Mouse (Mus musculus): ENCODE results near the gene Sdcbp2. TPM values are rescaled to one million over a fixed set of nuclear protein-coding genes. Genes with fewer than 3 reads are reported as not detected.

The Sdcbp2 gene
- polyA plus RNA-seq, 1 experiment from 2014 or later = 0.34 TPM

- no peak for ATAC-seq (ENCODE audit: insufficient number of reproducible peaks, insufficient read depth, low FRiP score, low TSS enrichment, low read depth)
- Histone ChIP-seq H3K36me3 (no peaks in the 10 kb centered on the region), H3K27ac (no peak overlapping the region), H3K4me2 (no peak overlapping the region), H3K4me1 (replicated peaks) (peaks cover 5% of the 10 kb centered on the region; the same call in 1 of the 2 replicates), H3K9ac (replicated peaks) (no peak overlapping the region), H3K9me3 (no peaks in the 10 kb centered on the region), H3K27me3 (no peaks in the 10 kb centered on the region), H3K4me3 (replicated peaks) (no peak overlapping the region)
- WGBS = 75% methylated on average over 3 of the region's 3 CpGs
Observed at GRCm38 (mm10) chr2:151573667-151574066, 1.2 kb downstream of the Sdcbp2 start.

- Histone ChIP-seq H3K9ac (replicated peaks) (no peak overlapping the region), H3K4me3 (replicated peaks) (no peak overlapping the region), H3K27me3 (no peaks in the 10 kb centered on the region), H3K9me3 (no peaks in the 10 kb centered on the region), H3K4me1 (replicated peaks) (peaks cover 5% of the 10 kb centered on the region; the same call in 1 of the 2 replicates), H3K27ac (no peak overlapping the region), H3K36me3 (no peaks in the 10 kb centered on the region), H3K4me2 (no peak overlapping the region)
- no peak for ATAC-seq (ENCODE audit: insufficient number of reproducible peaks, insufficient read depth, low FRiP score, low TSS enrichment, low read depth)
- WGBS = 72% methylated on average over 5 of the region's 5 CpGs
Observed at GRCm38 (mm10) chr2:151574607-151575006, 2.2 kb downstream of the Sdcbp2 start.

- peak overlapping the region; percentile 64; the same call in 1 of the 2 replicates for H3K27ac ChIP-seq
- peaks cover 5% of the 10 kb centered on the region; the same call in 1 of the 2 replicates for H3K4me1 ChIP-seq (replicated peaks)
- peak overlapping the region; percentile 40; the same call in 1 of the 2 replicates for H3K9ac ChIP-seq (replicated peaks)
- no peaks in the 10 kb centered on the region for H3K36me3 ChIP-seq
- peak overlapping the region; percentile 73 for H3K4me2 ChIP-seq
- 0 out of 2 replicates have a peak, but pooled peaks have one; percentile 30 for ATAC-seq (ENCODE audit: insufficient number of reproducible peaks, insufficient read depth, low FRiP score, low TSS enrichment, low read depth)
- WGBS = 24% methylated on average over 7 of the region's 7 CpGs
- H3K27me3 ChIP-seq = no peaks in the 10 kb centered on the region
- H3K9me3 ChIP-seq = no peaks in the 10 kb centered on the region
- H3K4me3 ChIP-seq (replicated peaks) = peak overlapping the region; percentile 43
Observed at GRCm38 (mm10) chr2:151575119-151575698, 2.8 kb downstream of the Sdcbp2 start.

- H3K27ac ChIP-seq = peak overlapping the region; percentile 64
Observed at GRCm38 (mm10) chr2:151575699-151576389, 3.4 kb downstream of the Sdcbp2 start.

GRCm38 (mm10) chr2:151579183-151579582 lies 6.8 kb downstream of the Sdcbp2 start:
- WGBS = 57% methylated on average over 4 of the region's 4 CpGs
- Histone ChIP-seq H3K27me3 (no peaks in the 10 kb centered on the region), H3K36me3 (no peaks in the 10 kb centered on the region)

More at GRCm38 (mm10) chr2:151575699-151576389, 3.4 kb downstream of the Sdcbp2 start:
- peak overlapping the region; percentile 73 for H3K4me2 ChIP-seq
- ATAC-seq (ENCODE audit: insufficient number of reproducible peaks, insufficient read depth, low FRiP score, low TSS enrichment, low read depth) = peak; percentile 85
- peaks cover 5% of the 10 kb centered on the region; the same call in 1 of the 2 replicates for H3K4me1 ChIP-seq (replicated peaks)
- H3K27me3 ChIP-seq = no peaks in the 10 kb centered on the region
- whole genome bisulfite sequencing = 1% methylated on average over 38 of the region's 38 CpGs
- H3K9me3 ChIP-seq = no peaks in the 10 kb centered on the region
- H3K9ac ChIP-seq (replicated peaks) = peak overlapping the region; percentile 40; the same call in 1 of the 2 replicates
- no peaks in the 10 kb centered on the region for H3K36me3 ChIP-seq
- peak overlapping the region; percentile 43 for H3K4me3 ChIP-seq (replicated peaks)

GRCm38 (mm10) chr2:151580945-151581344 lies 8.5 kb downstream of the Sdcbp2 start:
- Histone ChIP-seq H3K9ac (replicated peaks) (no peak overlapping the region), H3K27me3 (no peaks in the 10 kb centered on the region), H3K4me2 (no peak overlapping the region), H3K4me1 (replicated peaks) (no peaks in the 10 kb centered on the region; the same call in 1 of the 2 replicates), H3K27ac (no peak overlapping the region), H3K4me3 (replicated peaks) (no peak overlapping the region), H3K9me3 (0 out of 2 replicates have a peak, but pooled peaks cover 5% of the 10 kb centered on the region), H3K36me3 (no peaks in the 10 kb centered on the region)
- no peak for ATAC-seq (ENCODE audit: insufficient number of reproducible peaks, insufficient read depth, low FRiP score, low TSS enrichment, low read depth)
- WGBS = 44% methylated on average over 1 of the region's 1 CpGs

More at GRCm38 (mm10) chr2:151579183-151579582, 6.8 kb downstream of the Sdcbp2 start:
- Histone ChIP-seq H3K4me2 (no peak overlapping the region), H3K4me1 (replicated peaks) (peaks cover 5% of the 10 kb centered on the region; the same call in 1 of the 2 replicates), H3K4me3 (replicated peaks) (no peak overlapping the region), H3K27ac (no peak overlapping the region), H3K9ac (replicated peaks) (no peak overlapping the region), H3K9me3 (0 out of 2 replicates have a peak, but pooled peaks cover 5% of the 10 kb centered on the region)
- ATAC-seq (ENCODE audit: insufficient number of reproducible peaks, insufficient read depth, low FRiP score, low TSS enrichment, low read depth) = no peak

GRCm38 (mm10) chr2:151585934-151586333 lies 13.5 kb downstream of the Sdcbp2 start:
- H3K27me3 ChIP-seq = no peaks in the 10 kb centered on the region; the same call in 1 of the 2 replicates

GRCm38 (mm10) chr2:151586807-151587206 lies 14.4 kb downstream of the Sdcbp2 start:
- 84% methylated on average over 1 of the region's 1 CpGs for WGBS
- H3K27me3 ChIP-seq = no peaks in the 10 kb centered on the region; the same call in 1 of the 2 replicates
- no peak overlapping the region for H3K4me2 ChIP-seq
- no peak for ATAC-seq (ENCODE audit: insufficient number of reproducible peaks, insufficient read depth, low FRiP score, low TSS enrichment, low read depth)
- no peak overlapping the region for H3K4me3 ChIP-seq (replicated peaks)
- no peak overlapping the region for H3K9ac ChIP-seq (replicated peaks)
- H3K4me1 ChIP-seq (replicated peaks) = no peaks in the 10 kb centered on the region
- H3K9me3 ChIP-seq = 0 out of 2 replicates have a peak, but pooled peaks cover 2% of the 10 kb centered on the region
- H3K27ac ChIP-seq = no peak overlapping the region
- no peaks in the 10 kb centered on the region for H3K36me3 ChIP-seq

More at GRCm38 (mm10) chr2:151585934-151586333, 13.5 kb downstream of the Sdcbp2 start:
- Histone ChIP-seq H3K4me2 (no peak overlapping the region), H3K9me3 (0 out of 2 replicates have a peak, but pooled peaks cover 5% of the 10 kb centered on the region), H3K27ac (no peak overlapping the region), H3K36me3 (no peaks in the 10 kb centered on the region), H3K4me3 (replicated peaks) (no peak overlapping the region), H3K4me1 (replicated peaks) (no peaks in the 10 kb centered on the region), H3K9ac (replicated peaks) (no peak overlapping the region)
- 59% methylated on average over 3 of the region's 3 CpGs for WGBS
- no peak for ATAC-seq (ENCODE audit: insufficient number of reproducible peaks, insufficient read depth, low FRiP score, low TSS enrichment, low read depth)

- Histone ChIP-seq H3K27me3 (no peaks in the 10 kb centered on the region; the same call in 1 of the 2 replicates), H3K27ac (no peak overlapping the region), H3K9ac (replicated peaks) (no peak overlapping the region), H3K4me2 (no peak overlapping the region), H3K4me3 (replicated peaks) (no peak overlapping the region), H3K9me3 (no peaks in the 10 kb centered on the region), H3K4me1 (replicated peaks) (no peaks in the 10 kb centered on the region), H3K36me3 (no peaks in the 10 kb centered on the region)
- 82% methylated on average over 9 of the region's 9 CpGs for WGBS
- ATAC-seq (ENCODE audit: insufficient number of reproducible peaks, insufficient read depth, low FRiP score, low TSS enrichment, low read depth) = no peak
Observed at GRCm38 (mm10) chr2:151587306-151587705, 14.9 kb downstream of the Sdcbp2 start.

- Histone ChIP-seq H3K4me3 (replicated peaks) (no peak overlapping the region), H3K9me3 (no peaks in the 10 kb centered on the region), H3K27me3 (peaks cover 15% of the 10 kb centered on the region; the same call in 1 of the 2 replicates), H3K27ac (no peak overlapping the region), H3K36me3 (no peaks in the 10 kb centered on the region), H3K4me1 (replicated peaks) (peaks cover 4% of the 10 kb centered on the region; the same call in 1 of the 2 replicates), H3K9ac (replicated peaks) (no peak overlapping the region), H3K4me2 (no peak overlapping the region)
- ATAC-seq (ENCODE audit: insufficient number of reproducible peaks, insufficient read depth, low FRiP score, low TSS enrichment, low read depth) = no peak
- 66% methylated on average over 2 of the region's 2 CpGs for WGBS
Observed at GRCm38 (mm10) chr2:151598068-151598467, 25.6 kb downstream of the Sdcbp2 start.

GRCm38 (mm10) chr2:151602106-151602505 lies 29.7 kb downstream of the Sdcbp2 start:
- ATAC-seq (ENCODE audit: insufficient number of reproducible peaks, insufficient read depth, low FRiP score, low TSS enrichment, low read depth) = no peak
- no peak overlapping the region for H3K9ac ChIP-seq (replicated peaks)
- peaks cover 29% of the 10 kb centered on the region for H3K4me1 ChIP-seq (replicated peaks)
- no peak overlapping the region for H3K27ac ChIP-seq
- 84% methylated on average over 4 of the region's 4 CpGs for WGBS
- H3K4me2 ChIP-seq = no peak overlapping the region
- H3K4me3 ChIP-seq (replicated peaks) = no peak overlapping the region
- no peaks in the 10 kb centered on the region for H3K36me3 ChIP-seq
- no peaks in the 10 kb centered on the region for H3K9me3 ChIP-seq
- peaks cover 11% of the 10 kb centered on the region; the same call in 1 of the 2 replicates for H3K27me3 ChIP-seq
